Mouse (Mus musculus) cerebellum, adult 2 months (tissue): ENCODE data around the gene Lsm2.
"Not testable (repeated sequence)": the region's sequence is repeated elsewhere in the genome, so short reads cannot be mapped to it uniquely, and the experiment has no call there.

Source experiments
- CTCF ChIP-seq: fragments of 200-500 bp; IDR thresholded peaks from 2 replicates; pipeline ENCODE4 v1.5.1; 2011; ENCODE audit warnings: low read depth, mild to moderate bottlenecking, control low read depth, low read length, moderate library complexity, borderline replicate concordance; ENCODE audit not compliant: insufficient read depth
- POLR2A ChIP-seq: fragments of 200-500 bp; IDR thresholded peaks from 2 replicates; pipeline ENCODE4 v1.6.1; 2011; ENCODE audit warnings: low read length, control low read depth, borderline replicate concordance; ENCODE audit not compliant: insufficient read depth

DNA sequence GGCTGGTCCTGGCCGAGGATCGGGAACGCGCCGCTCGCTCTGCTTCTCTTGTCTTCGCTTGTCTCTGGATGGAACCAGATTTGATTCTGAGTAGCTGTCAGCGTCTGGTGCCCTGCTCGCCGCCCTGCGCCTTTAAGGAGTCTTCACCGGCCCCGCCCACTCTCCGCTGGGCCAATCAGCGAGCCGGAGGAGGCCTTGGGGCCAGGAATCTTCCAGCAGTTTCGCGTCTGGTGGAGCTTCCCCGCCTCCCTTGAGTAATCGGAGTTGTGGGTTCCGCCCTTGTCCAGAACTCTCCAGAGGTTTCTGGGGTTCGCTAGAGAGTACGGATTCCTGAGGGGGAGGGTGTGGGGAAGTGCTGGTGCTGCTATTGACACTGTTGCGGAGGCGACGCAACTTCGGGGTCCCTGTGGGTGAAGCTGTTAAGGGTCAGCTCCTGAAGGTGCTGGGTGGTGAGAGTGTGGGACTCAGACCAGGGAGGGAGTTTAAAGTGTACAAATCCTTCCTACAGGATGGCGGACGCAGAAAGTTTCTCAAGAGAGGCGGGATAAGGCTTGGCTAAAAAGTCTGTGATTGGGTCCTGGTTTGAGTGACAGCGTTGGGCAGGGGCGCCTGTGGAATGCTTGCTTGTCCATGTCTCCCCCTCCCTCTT is 22.4 kb upstream of the Lsm2 start, which contains the start of gene Hspa1b:
- TF ChIP-seq CTCF: not testable (repeated sequence)
- TF ChIP-seq POLR2A: peak; percentile 60; the same call in 1 of the 2 replicates
